Mouse (Mus musculus): ENCODE measurements around the gene Chn2. TPM values are rescaled to one million over a fixed set of nuclear protein-coding genes. Genes with fewer than 3 reads are reported as not detected.
A peak's percentile ranks its signal among the peaks of the same experiment; 100 is the strongest.

The Chn2 gene
- polyA plus RNA-seq, 1 experiment: 574 TPM

DNA sequence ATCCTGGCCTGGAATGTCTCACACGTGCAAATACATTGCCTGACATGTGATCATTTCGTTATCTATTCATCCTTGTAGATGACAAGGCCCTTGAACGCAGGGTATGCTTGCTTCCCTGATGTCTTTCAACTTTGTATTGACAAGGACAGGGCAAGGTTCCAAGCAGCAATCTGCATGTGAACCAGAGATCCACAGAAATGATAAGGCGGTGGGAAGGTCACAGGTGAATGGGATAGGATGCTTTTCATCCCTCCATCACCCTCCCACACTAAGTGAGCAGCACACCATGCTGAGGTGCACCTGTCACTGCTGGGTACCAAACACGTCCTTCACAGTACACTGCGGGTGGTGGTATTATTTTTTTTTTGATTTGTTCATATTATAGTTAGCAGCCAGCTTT lies 240.9 kb downstream of the Chn2 start:
- WGBS: 31% methylated on average over 6 of the region's 6 CpGs
- no peak for DNase-seq
- no peak overlapping the region for H3K4me3 ChIP-seq (replicated peaks; ENCODE audit: insufficient read depth, low read depth, low read length)
- H3K27ac ChIP-seq (ENCODE audit: insufficient read depth, low read length): no peak overlapping the region; the same call in 1 of the 2 replicates
- H3K27me3 ChIP-seq (ENCODE audit: control insufficient read depth, insufficient read depth, low read length): no peaks in the 10 kb centered on the region
- no peak for TF ChIP-seq CTCF (IDR thresholded peaks at IDR 0.05; ENCODE audit: borderline replicate concordance, insufficient read depth, low read depth, low read length)
- peaks cover 28% of the 10 kb centered on the region for H3K4me1 ChIP-seq (ENCODE audit: control insufficient read depth, insufficient read depth, low read length)

DNA sequence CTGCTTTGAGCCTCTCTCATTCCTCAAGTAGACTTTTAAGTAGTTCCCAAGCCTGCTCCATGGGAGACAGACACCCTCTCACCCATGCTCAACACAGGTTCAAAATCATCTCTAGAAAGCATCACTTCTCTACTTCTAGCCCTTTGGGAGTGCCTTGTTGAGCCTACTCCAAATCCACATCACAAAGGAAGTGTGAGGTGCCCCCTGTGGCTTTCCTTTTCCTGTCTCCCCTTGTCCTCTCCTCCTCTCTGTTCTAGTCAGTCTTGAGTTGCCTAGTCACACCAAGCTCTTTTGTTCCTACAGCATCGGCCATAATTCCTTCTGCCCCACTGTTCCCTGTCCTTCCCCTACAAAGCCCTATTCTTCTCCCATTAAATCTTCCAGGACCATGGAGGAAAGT lies 243.9 kb downstream of the Chn2 start:
- no peak overlapping the region for H3K4me3 ChIP-seq (replicated peaks; ENCODE audit: insufficient read depth, low read depth, low read length)
- peaks cover 22% of the 10 kb centered on the region for H3K4me1 ChIP-seq (ENCODE audit: control insufficient read depth, insufficient read depth, low read length)
- DNase-seq: no peak
- TF ChIP-seq POLR2A (IDR thresholded peaks at IDR 0.05; ENCODE audit: borderline replicate concordance, insufficient read depth, low read length): no peak
- TF ChIP-seq CTCF (IDR thresholded peaks at IDR 0.05; ENCODE audit: borderline replicate concordance, insufficient read depth, low read depth, low read length): no peak
- WGBS: 7% methylated on average over 1 of the region's 1 CpGs
- H3K27me3 ChIP-seq (ENCODE audit: control insufficient read depth, insufficient read depth, low read length): no peaks in the 10 kb centered on the region
- H3K27ac ChIP-seq (ENCODE audit: insufficient read depth, low read length): no peak overlapping the region

DNA sequence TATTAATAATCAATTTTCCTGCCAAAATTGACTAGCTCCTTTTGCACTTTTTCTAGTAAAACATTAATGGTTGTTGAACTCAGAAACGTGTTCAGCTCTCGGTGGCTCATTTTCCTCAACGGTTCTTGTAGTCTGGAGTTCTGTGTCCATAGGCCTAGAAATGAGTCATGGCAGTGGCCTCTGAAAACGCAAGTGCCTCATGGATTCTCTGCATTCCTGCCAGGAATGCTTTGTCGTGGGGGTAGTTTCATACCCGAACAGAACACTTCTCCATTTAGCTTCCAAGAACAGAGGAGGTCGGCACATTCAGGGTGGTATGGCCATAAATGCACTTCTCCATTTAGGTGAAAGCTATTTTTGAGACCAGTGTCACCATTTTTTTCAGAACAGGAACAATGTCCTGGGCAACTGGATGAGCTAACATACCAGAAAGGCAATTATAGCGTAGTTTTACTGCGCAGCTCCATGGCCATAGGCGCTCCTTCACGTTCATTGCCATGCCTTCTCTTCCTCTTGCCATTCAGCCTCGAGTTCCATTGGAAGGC lies 244.9 kb downstream of the Chn2 start:
- Histone ChIP-seq H3K4me1 (ENCODE audit: control insufficient read depth, insufficient read depth, low read length) (peaks cover 22% of the 10 kb centered on the region), H3K27ac (ENCODE audit: insufficient read depth, low read length) (no peak overlapping the region), H3K4me3 (replicated peaks; ENCODE audit: insufficient read depth, low read depth, low read length) (no peak overlapping the region), H3K27me3 (ENCODE audit: control insufficient read depth, insufficient read depth, low read length) (no peaks in the 10 kb centered on the region)
- DNase-seq: no peak
- WGBS: 69% methylated on average over 12 of the region's 12 CpGs
- no peak for TF ChIP-seq POLR2A (IDR thresholded peaks at IDR 0.05; ENCODE audit: borderline replicate concordance, insufficient read depth, low read length)
- no peak for TF ChIP-seq CTCF (IDR thresholded peaks at IDR 0.05; ENCODE audit: borderline replicate concordance, insufficient read depth, low read depth, low read length)

DNA sequence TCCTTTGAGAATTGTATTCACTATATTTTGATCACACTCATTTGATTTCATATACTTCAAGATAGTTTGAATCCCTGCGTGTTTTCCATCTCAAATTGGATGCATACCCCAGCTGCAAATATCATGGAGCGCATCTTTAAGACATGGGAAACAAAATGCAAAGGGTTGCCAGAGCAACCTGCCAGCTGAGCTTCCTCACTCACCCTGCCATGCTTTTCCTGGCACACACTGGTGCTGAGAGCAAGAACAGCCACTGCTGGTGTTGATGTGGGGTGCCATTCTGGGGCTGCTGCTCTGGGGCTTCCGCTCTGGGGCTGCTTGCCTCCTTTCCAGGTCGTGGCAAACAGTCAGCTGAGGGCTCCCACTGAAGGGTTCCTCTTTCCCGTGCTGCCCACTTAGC lies 247.5 kb downstream of the Chn2 start:
- DNase-seq: no peak
- no peak for TF ChIP-seq POLR2A (IDR thresholded peaks at IDR 0.05; ENCODE audit: borderline replicate concordance, insufficient read depth, low read length)
- TF ChIP-seq CTCF (IDR thresholded peaks at IDR 0.05; ENCODE audit: borderline replicate concordance, insufficient read depth, low read depth, low read length): no peak
- peaks cover 16% of the 10 kb centered on the region for H3K4me1 ChIP-seq (ENCODE audit: control insufficient read depth, insufficient read depth, low read length)
- H3K4me3 ChIP-seq (replicated peaks; ENCODE audit: insufficient read depth, low read depth, low read length): no peak overlapping the region
- WGBS: 60% methylated on average over 5 of the region's 5 CpGs
- no peak overlapping the region for H3K27ac ChIP-seq (ENCODE audit: insufficient read depth, low read length)
- no peaks in the 10 kb centered on the region for H3K27me3 ChIP-seq (ENCODE audit: control insufficient read depth, insufficient read depth, low read length)

- no peak for TF ChIP-seq CTCF (IDR thresholded peaks at IDR 0.05; ENCODE audit: borderline replicate concordance, insufficient read depth, low read depth, low read length)
- no peak overlapping the region for H3K4me3 ChIP-seq (replicated peaks; ENCODE audit: insufficient read depth, low read depth, low read length)
- peaks cover 6% of the 10 kb centered on the region for H3K4me1 ChIP-seq (ENCODE audit: control insufficient read depth, insufficient read depth, low read length)
- no peaks in the 10 kb centered on the region for H3K27me3 ChIP-seq (ENCODE audit: control insufficient read depth, insufficient read depth, low read length)
- 60% methylated on average over 10 of the region's 10 CpGs for WGBS
- H3K27ac ChIP-seq (ENCODE audit: insufficient read depth, low read length): peak overlapping the region; percentile 61; the same call in 1 of the 2 replicates
- DNase-seq: no peak
Observed at GRCm38 (mm10) chr6:54289774-54290500, 250.6 kb downstream of the Chn2 start.

DNA sequence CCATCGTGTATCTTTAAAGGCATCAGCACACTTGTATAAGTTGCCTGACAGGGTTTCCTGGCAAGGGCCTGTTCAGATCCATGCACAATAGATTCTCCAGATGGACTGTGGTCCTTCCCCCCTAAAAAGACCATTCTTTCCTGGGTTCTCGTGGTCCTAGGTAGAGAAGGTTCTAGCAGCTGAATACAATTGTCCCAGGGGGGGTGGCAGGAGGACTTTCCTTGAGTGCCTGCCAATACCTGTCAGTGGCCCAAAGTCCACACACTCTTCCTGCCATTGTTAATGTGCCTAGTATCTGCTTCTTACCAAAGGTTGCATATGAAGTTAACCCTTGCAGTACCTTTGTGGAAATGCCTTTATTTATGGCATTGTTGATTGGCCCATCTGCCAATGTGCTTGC lies 257.9 kb downstream of the Chn2 start:
- Histone ChIP-seq H3K4me1 (ENCODE audit: control insufficient read depth, insufficient read depth, low read length) (peaks cover 3% of the 10 kb centered on the region), H3K27me3 (ENCODE audit: control insufficient read depth, insufficient read depth, low read length) (no peaks in the 10 kb centered on the region), H3K4me3 (replicated peaks; ENCODE audit: insufficient read depth, low read depth, low read length) (no peak overlapping the region), H3K27ac (ENCODE audit: insufficient read depth, low read length) (no peak overlapping the region)
- no peak for TF ChIP-seq CTCF (IDR thresholded peaks at IDR 0.05; ENCODE audit: borderline replicate concordance, insufficient read depth, low read depth, low read length)
- TF ChIP-seq POLR2A (IDR thresholded peaks at IDR 0.05; ENCODE audit: borderline replicate concordance, insufficient read depth, low read length): no peak
- DNase-seq: no peak
- WGBS: 45% methylated on average over 2 of the region's 2 CpGs

GRCm38 (mm10) chr6:54299417-54299816 lies 260.1 kb downstream of the Chn2 start:
- 73% methylated on average over 2 of the region's 2 CpGs for WGBS
- TF ChIP-seq CTCF (IDR thresholded peaks at IDR 0.05; ENCODE audit: borderline replicate concordance, insufficient read depth, low read depth, low read length): no peak
- no peak for TF ChIP-seq POLR2A (IDR thresholded peaks at IDR 0.05; ENCODE audit: borderline replicate concordance, insufficient read depth, low read length)

DNA sequence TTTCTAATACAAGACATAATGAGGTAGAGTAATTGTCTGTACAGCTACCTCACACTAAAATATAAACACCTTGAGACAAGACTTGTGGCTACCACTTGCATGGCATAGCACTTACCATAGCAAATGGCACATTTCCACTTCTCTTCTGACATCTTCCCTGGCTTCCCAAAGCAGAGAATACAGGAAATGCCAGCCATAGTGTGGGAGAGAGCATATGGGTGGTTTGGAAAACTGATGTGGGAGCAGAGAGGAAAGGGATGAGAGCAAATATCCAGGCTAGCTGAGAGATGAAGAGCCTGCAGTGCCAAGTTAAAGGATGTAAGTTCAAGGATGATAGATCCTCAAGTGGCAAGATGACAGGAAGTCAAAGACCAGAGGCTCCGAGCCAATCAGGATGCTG lies 266.4 kb downstream of the Chn2 start:
- H3K4me1 ChIP-seq (ENCODE audit: control insufficient read depth, insufficient read depth, low read length): peaks cover 5% of the 10 kb centered on the region
- WGBS: 76% methylated on average over 1 of the region's 1 CpGs
- no peak overlapping the region for H3K27ac ChIP-seq (ENCODE audit: insufficient read depth, low read length)
- no peak for TF ChIP-seq POLR2A (IDR thresholded peaks at IDR 0.05; ENCODE audit: borderline replicate concordance, insufficient read depth, low read length)
- no peak for TF ChIP-seq CTCF (IDR thresholded peaks at IDR 0.05; ENCODE audit: borderline replicate concordance, insufficient read depth, low read depth, low read length)
- DNase-seq: no peak
- H3K4me3 ChIP-seq (replicated peaks; ENCODE audit: insufficient read depth, low read depth, low read length): no peak overlapping the region
- no peaks in the 10 kb centered on the region for H3K27me3 ChIP-seq (ENCODE audit: control insufficient read depth, insufficient read depth, low read length)

More at GRCm38 (mm10) chr6:54299417-54299816, 260.1 kb downstream of the Chn2 start:
- DNase-seq: no peak
- H3K27me3 ChIP-seq (ENCODE audit: control insufficient read depth, insufficient read depth, low read length): no peaks in the 10 kb centered on the region
- H3K4me1 ChIP-seq (ENCODE audit: control insufficient read depth, insufficient read depth, low read length): peaks cover 5% of the 10 kb centered on the region
- H3K27ac ChIP-seq (ENCODE audit: insufficient read depth, low read length): no peak overlapping the region
- no peak overlapping the region for H3K4me3 ChIP-seq (replicated peaks; ENCODE audit: insufficient read depth, low read depth, low read length)

Data from cerebellum, adult 2 months (tissue).